Mouse (Mus musculus) hindbrain, embryonic 10.5 days (tissue): ENCODE measurements around the gene Per1. TPM values are rescaled to one million over a fixed set of nuclear protein-coding genes. Genes with fewer than 3 reads are reported as not detected.

Experiments used
- DNase-seq: peaks from one replicate; pipeline ENCODE4 v3.0.0-alpha.2; 2017; ENCODE audit warnings: low spot score
- H3K27ac ChIP-seq: fragments of 300-500 bp; sonication (generic); 2 replicates; pipeline ENCODE4 v1.5.1; 2016; ENCODE audit warnings: mild to moderate bottlenecking, moderate library complexity
- H3K27me3 ChIP-seq: fragments of 300-500 bp; sonication (generic); 2 replicates; pipeline ENCODE4 v1.6.1; 2016; ENCODE audit warnings: mild to moderate bottlenecking; ENCODE audit not compliant: poor library complexity, insufficient read depth, severe bottlenecking
- H3K36me3 ChIP-seq: fragments of 300-500 bp; sonication (generic); 2 replicates; pipeline ENCODE4 v1.6.1; 2016; ENCODE audit warnings: mild to moderate bottlenecking, moderate library complexity
- H3K4me1 ChIP-seq: fragments of 300-500 bp; sonication (generic); replicated peaks from 2 replicates; pipeline ENCODE4 v1.6.1; 2016; ENCODE audit warnings: mild to moderate bottlenecking
- H3K4me3 ChIP-seq: fragments of 300-500 bp; sonication (generic); 2 replicates; pipeline ENCODE4 v1.5.1; 2016; ENCODE audit warnings: mild to moderate bottlenecking, moderate library complexity
- H3K9me3 ChIP-seq: fragments of 300-500 bp; sonication (generic); 2 replicates; pipeline ENCODE4 v1.6.1; 2016; ENCODE audit warnings: mild to moderate bottlenecking, moderate library complexity
- WGBS: fragments of 180-500 bp; shearing (Covaris S2); methylation state at CpG from one replicate; pipeline ENCODE4 v1.1.7; 2016; 5-methylcytosine and 5-hydroxymethylcytosine counted together
- polyA plus RNA-seq: library from polyadenylated mRNA; unstranded; fragments of >200 nt; fragmentation: Nextera tagmentation; extraction: Ambion mirVana; gene quantifications from 2 replicates; pipeline ENCODE4 v1.2.1, GENCODE M21; 2016

Per1 gene
- 7.8 and 9.8 TPM in 2 replicates for polyA plus RNA-seq

- DNase-seq, result peak; percentile 99
- H3K27ac ChIP-seq, result peak within 1 kb of the TSS; percentile 77
- under 1% methylated on average over 37 of the region's 37 CpGs for WGBS
- peaks cover 29% of the 10 kb centered on the region for H3K36me3 ChIP-seq
- H3K4me3 ChIP-seq, result peak within 1 kb of the TSS; percentile 71
- H3K9me3 ChIP-seq, result no peaks in the 10 kb centered on the region
- peaks cover 73% of the 10 kb centered on the region for H3K4me1 ChIP-seq
- H3K27me3 ChIP-seq, result no peaks in the 10 kb centered on the region
Measured at GRCm38 (mm10) chr11:69094697-69095429, at the start of gene Per1. Gene Per1 (plus strand): TSS chr11:69095217.

DNA sequence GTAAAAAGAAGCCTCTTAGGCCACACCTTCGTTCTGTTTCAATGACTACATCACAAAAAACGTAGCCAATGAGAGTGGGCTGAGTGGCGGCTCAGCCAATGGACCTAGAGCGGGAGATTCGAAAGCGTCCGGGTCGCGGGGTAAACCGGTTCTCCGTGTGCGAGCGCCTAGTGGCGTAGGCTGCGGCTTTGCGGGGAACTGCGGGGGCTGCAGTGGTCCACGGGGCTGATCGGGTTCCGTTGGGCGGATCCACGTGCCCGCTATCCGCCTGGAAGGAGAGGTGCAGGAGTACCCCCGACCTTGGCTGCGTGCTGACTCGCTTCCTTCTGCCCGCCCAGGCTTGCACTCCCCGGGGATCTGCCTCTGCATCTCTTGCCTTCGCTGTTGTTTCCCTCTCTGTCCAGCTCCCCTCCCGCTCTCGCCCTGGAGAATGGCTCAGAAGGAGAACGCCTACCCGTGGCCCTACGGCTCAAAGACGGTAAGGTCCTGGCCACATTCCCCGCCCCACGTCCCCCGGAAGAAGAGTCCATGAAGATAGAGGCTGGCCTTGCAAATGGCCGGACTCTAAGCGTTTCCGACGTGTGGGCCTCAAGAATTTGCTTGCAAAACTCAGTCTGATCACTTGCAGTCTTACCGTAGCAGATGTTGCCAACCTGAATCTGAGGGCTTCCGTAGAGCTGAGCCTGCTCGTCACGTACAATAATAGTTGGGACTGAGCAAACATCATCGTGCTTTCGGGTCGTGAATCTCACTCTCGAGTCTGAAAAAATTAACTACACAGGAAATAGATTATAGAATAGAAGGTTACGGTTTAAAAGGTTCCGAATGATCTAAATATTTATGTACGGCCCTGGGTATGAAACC, 49.3 kb upstream of the Per1 start, which contains the start of gene Aurkb:
Gene Aurkb (plus strand): TSS at position 117 of the 864 bp plus-strand sequence.
- Histone ChIP-seq H3K4me3 (peak within 1 kb of the TSS; percentile 93), H3K36me3 (peaks cover 35% of the 10 kb centered on the region), H3K4me1 (peaks cover 39% of the 10 kb centered on the region), H3K27ac (peak within 1 kb of the TSS; percentile 97), H3K9me3 (no peaks in the 10 kb centered on the region), H3K27me3 (no peaks in the 10 kb centered on the region)
- peak; percentile 90 for DNase-seq
- under 1% methylated on average over 54 of the region's 54 CpGs for WGBS

- Histone ChIP-seq H3K4me1 (peaks cover 44% of the 10 kb centered on the region), H3K4me3 (peak overlapping the region; percentile 93), H3K27me3 (no peaks in the 10 kb centered on the region), H3K9me3 (no peaks in the 10 kb centered on the region), H3K36me3 (peaks cover 41% of the 10 kb centered on the region), H3K27ac (peak overlapping the region; percentile 97)
- 21% methylated on average over 9 of the region's 9 CpGs for WGBS
- no peak for DNase-seq
Measured at GRCm38 (mm10) chr11:69046395-69046774, 48.6 kb upstream of the Per1 start.

DNA sequence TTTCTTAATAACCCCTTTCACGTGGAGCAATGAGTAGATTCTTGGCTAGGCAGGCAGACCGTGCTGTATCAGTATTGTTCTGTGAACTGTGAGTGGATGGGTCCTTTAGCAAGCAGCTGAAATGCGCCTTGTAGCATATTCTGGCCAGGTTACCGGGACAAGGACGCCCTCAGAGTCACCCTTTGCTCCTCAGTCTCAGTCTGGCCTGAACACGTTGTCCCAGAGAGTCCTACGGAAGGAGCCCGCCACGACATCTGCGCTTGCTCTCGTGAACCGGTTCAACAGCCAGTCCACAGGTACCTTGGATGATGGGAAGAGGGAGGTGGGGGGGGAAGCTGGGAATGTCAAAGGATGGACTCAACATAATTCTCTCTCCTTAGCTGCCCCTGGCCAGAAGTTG, 47.4 kb upstream of the Per1 start:
- Histone ChIP-seq H3K9me3 (no peaks in the 10 kb centered on the region), H3K27ac (peak overlapping the region; percentile 20; the same call in 1 of the 2 replicates), H3K4me3 (peak overlapping the region; percentile 93), H3K36me3 (peaks cover 52% of the 10 kb centered on the region), H3K27me3 (no peaks in the 10 kb centered on the region), H3K4me1 (peaks cover 49% of the 10 kb centered on the region)
- no peak for DNase-seq
- WGBS, result 94% methylated on average over 12 of the region's 12 CpGs

GRCm38 (mm10) chr11:69048151-69048550, 46.9 kb upstream of the Per1 start:
- Histone ChIP-seq H3K27ac (no peak overlapping the region), H3K27me3 (no peaks in the 10 kb centered on the region), H3K4me3 (peak overlapping the region; percentile 93), H3K36me3 (peaks cover 57% of the 10 kb centered on the region), H3K9me3 (no peaks in the 10 kb centered on the region), H3K4me1 (peaks cover 49% of the 10 kb centered on the region)
- WGBS, result 94% methylated on average over 14 of the region's 14 CpGs
- DNase-seq, result no peak

DNA sequence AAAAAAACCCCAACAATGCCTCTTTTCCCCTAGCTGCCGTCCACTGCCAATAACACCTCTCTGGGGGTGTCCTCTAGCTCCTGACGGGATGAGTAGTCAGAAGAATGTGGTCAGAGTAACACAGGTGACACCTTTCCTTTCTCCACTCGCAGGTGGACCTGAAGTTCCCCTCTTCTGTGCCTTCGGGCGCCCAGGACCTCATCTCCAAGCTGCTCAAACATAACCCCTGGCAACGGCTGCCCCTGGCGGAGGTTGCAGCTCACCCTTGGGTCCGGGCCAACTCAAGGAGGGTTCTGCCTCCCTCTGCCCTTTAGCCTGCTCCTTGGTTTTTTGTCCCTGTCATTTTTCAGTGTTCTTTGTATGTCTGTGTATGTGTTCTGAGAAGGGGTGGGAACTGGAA, 44.3 kb upstream of the Per1 start:
- Histone ChIP-seq H3K27ac (no peak overlapping the region), H3K9me3 (no peaks in the 10 kb centered on the region), H3K36me3 (peaks cover 71% of the 10 kb centered on the region), H3K4me3 (no peak overlapping the region), H3K4me1 (peaks cover 49% of the 10 kb centered on the region), H3K27me3 (no peaks in the 10 kb centered on the region)
- no peak for DNase-seq
- WGBS, result 89% methylated on average over 8 of the region's 8 CpGs

DNA sequence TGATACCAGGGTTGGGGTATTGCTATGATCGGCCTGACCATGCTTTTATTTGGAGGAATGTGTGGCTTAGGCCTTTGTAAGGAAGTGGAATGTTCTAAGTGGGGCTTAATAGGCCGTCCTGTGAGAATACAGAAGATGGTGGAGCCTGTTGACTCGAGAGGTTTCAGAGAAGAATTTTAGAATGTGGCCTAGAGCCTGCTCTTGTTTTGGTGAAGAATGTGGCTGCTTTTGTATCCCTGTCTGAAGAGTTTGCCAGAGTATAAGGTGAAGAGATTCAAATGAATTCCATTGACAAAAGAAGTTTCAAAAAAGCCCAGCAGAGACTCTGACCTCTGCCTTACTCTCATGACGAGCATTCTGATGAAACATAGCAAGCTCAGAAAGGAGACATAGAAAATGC, 43.2 kb upstream of the Per1 start:
- DNase-seq, result no peak
- peaks cover 71% of the 10 kb centered on the region for H3K36me3 ChIP-seq
- no peak overlapping the region for H3K4me3 ChIP-seq
- no peaks in the 10 kb centered on the region for H3K9me3 ChIP-seq
- no peak overlapping the region for H3K27ac ChIP-seq
- no peaks in the 10 kb centered on the region for H3K27me3 ChIP-seq
- WGBS, result 62% methylated on average over 4 of the region's 4 CpGs
- H3K4me1 ChIP-seq, result peaks cover 43% of the 10 kb centered on the region

- no peak overlapping the region for H3K27ac ChIP-seq
- H3K4me1 ChIP-seq, result peaks cover 33% of the 10 kb centered on the region
- H3K9me3 ChIP-seq, result no peaks in the 10 kb centered on the region
- H3K27me3 ChIP-seq, result no peaks in the 10 kb centered on the region
- H3K36me3 ChIP-seq, result peaks cover 65% of the 10 kb centered on the region
- DNase-seq, result no peak
- no peak overlapping the region for H3K4me3 ChIP-seq
- WGBS, result 89% methylated on average over 2 of the region's 2 CpGs
Measured at GRCm38 (mm10) chr11:69052824-69053421, 42.1 kb upstream of the Per1 start.

GRCm38 (mm10) chr11:69053848-69054247, 41.2 kb upstream of the Per1 start:
- Histone ChIP-seq H3K4me1 (peaks cover 33% of the 10 kb centered on the region), H3K9me3 (no peaks in the 10 kb centered on the region), H3K27me3 (no peaks in the 10 kb centered on the region), H3K27ac (no peak overlapping the region), H3K4me3 (no peak overlapping the region), H3K36me3 (peaks cover 55% of the 10 kb centered on the region)
- WGBS, result 80% methylated on average over 3 of the region's 3 CpGs
- DNase-seq, result no peak

DNA sequence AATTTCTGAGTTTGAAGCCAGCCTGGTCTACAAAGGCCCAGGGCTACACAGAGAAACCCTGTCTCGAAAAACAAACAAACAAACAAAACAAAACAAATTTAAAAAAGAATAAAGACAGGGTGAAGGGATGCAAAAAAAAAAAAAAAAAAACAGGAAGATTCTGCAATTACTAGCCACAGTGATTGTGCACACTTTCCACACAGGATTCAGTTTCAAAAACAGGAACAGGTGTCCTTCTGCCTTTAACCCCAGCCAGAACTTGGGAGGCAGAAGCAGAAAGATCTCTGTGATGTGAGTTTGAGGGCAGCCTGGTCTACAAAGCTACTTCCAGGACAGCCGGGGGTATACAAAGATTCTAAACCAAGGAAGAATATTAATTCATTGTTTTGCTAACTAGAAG, 36.8 kb upstream of the Per1 start:
- Histone ChIP-seq H3K27me3 (peaks cover 8% of the 10 kb centered on the region; the same call in 1 of the 2 replicates), H3K36me3 (peaks cover 13% of the 10 kb centered on the region), H3K4me1 (peaks cover 34% of the 10 kb centered on the region), H3K27ac (peak overlapping the region; percentile 93), H3K9me3 (no peaks in the 10 kb centered on the region), H3K4me3 (peak overlapping the region; percentile 83)
- no peak for DNase-seq
- WGBS, result 79% methylated on average over 2 of the region's 2 CpGs

- Histone ChIP-seq H3K27ac (peak overlapping the region; percentile 93), H3K9me3 (no peaks in the 10 kb centered on the region), H3K27me3 (peaks cover 8% of the 10 kb centered on the region; the same call in 1 of the 2 replicates), H3K36me3 (peaks cover 7% of the 10 kb centered on the region), H3K4me3 (peak overlapping the region; percentile 83), H3K4me1 (peaks cover 35% of the 10 kb centered on the region)
- no peak for DNase-seq
- 2% methylated on average over 19 of the region's 19 CpGs for WGBS
Measured at GRCm38 (mm10) chr11:69058729-69059356, 36.2 kb upstream of the Per1 start.

- peak within 1 kb of the TSS; percentile 93 for H3K27ac ChIP-seq
- no peaks in the 10 kb centered on the region for H3K9me3 ChIP-seq
- DNase-seq, result peak; percentile 96
- H3K27me3 ChIP-seq, result peaks cover 8% of the 10 kb centered on the region; the same call in 1 of the 2 replicates
- under 1% methylated on average over 64 of the region's 64 CpGs for WGBS
- peaks cover 41% of the 10 kb centered on the region for H3K4me1 ChIP-seq
- H3K4me3 ChIP-seq, result peak within 1 kb of the TSS; percentile 83
- H3K36me3 ChIP-seq, result peaks cover under 1% of the 10 kb centered on the region; the same call in 1 of the 2 replicates
Measured at GRCm38 (mm10) chr11:69059357-69059974, 35.6 kb upstream of the Per1 start, which contains the start of gene Borcs6. Gene Borcs6 (plus strand): TSS chr11:69059717.
